Mouse (Mus musculus): ENCODE measurements around the gene Cldn2. TPM values are rescaled to one million over a fixed set of nuclear protein-coding genes. Genes with fewer than 3 reads are reported as not detected.

Cldn2 gene
- polyA plus RNA-seq (2021; fragmentation: Nextera tagmentation): 0.06 and 0.12 TPM in 2 replicates
- long read RNA-seq, experiment 1, partial matches to known transcripts: 0 of 1 reads
- long read RNA-seq, experiment 1, other reads (novel, unspliced or antisense): 1 of 1 reads
- long read RNA-seq, experiment 2: 0 reads

DNA sequence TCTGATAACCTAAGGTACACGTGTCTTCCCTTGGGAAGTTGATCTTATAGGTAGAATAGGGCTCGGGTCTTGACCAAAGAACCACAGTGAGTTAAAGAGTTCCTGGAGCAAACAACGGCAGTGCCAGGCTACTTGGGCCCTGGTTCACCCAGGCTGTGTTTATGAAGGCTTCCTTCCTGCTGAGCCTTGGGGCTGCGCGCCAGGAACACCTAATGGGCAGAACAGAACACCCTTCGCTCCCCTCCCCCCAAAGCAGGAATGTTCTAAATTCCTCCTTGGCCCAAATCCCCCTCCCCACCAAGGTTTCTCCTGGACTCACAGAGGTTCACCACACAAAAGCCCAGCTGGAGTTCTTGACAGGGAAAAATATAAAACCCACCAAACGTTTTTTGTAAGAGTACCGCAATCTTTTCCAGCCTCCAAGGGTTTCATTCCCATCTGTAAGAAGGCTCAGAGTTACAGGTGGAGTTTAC lies at the start of gene Cldn2:
Gene Cldn2 (plus strand): TSS at position 423 of the 473 bp plus-strand sequence.

DNA sequence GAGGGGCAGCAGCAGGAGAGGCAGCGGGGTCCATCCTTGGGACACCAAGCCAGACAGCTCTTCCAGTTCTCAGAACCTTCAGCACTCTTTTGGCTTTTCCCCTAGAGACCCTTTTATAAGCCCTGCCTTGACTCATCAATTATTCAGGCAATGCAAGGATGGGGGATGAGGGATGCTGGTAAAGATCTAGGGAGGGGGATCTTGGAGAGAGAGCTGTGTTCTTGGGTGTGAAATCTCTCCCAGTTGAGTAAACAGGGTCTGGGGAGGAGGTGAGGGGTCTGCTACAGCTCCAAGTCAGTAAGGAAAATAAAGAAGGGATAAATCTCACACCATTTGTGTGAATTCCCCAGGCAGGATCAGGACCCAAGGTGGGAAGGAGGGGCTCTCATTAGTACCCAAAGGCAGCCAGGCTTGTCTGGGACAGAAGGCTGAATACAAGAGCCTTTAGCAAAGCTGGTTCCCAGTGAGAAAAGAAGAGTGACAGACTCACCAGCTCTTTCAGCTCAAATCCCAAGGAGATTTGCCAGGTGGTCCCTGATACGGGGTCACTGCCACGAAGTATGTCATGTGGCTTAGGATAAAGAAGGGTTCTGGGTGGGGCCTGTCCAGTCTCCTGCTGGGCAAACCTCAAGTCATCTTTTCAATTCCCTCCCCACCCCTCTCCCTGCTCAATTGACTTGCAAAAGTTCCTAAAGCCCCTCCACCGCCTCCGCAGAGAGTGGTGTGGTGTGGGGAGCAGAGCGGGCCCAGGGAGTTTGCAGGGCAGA lies 18.2 kb upstream of the Cldn2 start, which contains the start of gene Ripply1:
Gene Ripply1 (minus strand): TSS at position 76 of the 767 bp plus-strand sequence.

Other genes starting within 250 kb of the Cldn2 start
- gene Rnf128, start 237.5 kb upstream of the Cldn2 start, polyA plus RNA-seq (2021; fragmentation: Nextera tagmentation): 9.7 and 11.6 TPM in 2 replicates
- 0.34 and 0.42 TPM in 2 replicates for gene Tbc1d8b, start 115.8 kb upstream of the Cldn2 start, polyA plus RNA-seq (2021; fragmentation: Nextera tagmentation)
- gene Gm15013, start 86.3 kb upstream of the Cldn2 start, polyA plus RNA-seq (2021; fragmentation: Nextera tagmentation): not detected in 2 replicates
- gene Ripply1, start 18.5 kb upstream of the Cldn2 start, polyA plus RNA-seq (2021; fragmentation: Nextera tagmentation): not detected in 2 replicates
- 0.83 and 0.88 TPM in 2 replicates for gene Morc4, start 70.8 kb downstream of the Cldn2 start, polyA plus RNA-seq (2021; fragmentation: Nextera tagmentation)
- 1.5 and 2.2 TPM in 2 replicates for gene Rbm41, start 197.8 kb downstream of the Cldn2 start, polyA plus RNA-seq (2021; fragmentation: Nextera tagmentation)